Mouse (Mus musculus): ENCODE data around the gene Cdhr3.

Gene Cdhr3

DNA sequence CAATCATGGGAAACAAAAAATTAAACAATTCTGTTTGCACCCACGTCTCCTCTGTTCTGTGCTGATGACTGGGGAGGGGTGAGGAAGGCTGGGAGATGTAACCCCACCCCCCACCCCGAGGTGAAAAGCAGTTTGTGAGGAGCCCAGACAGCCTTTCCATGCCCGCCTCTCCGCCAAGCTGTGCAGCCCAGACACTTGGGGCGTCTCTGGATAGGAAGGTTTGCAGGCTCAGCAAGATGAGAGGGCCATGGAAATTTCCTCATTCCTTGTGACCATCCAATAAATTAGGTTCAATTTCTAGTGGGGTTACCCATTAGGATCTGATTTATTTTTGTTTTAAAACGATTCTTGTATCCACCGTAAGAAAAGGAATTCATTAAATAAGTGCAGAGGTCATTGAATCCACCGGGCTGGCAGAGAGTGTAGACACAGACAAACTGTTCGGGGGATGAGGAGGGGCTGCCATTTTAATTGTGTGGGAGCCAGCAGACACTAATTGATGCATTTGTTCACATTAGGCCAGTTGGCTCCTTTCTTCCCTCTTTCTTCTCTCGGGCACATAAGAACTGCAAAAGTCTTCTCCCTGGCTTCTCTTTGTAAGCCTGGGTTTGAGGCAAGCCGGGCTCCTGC, 57.5 kb downstream of the Cdhr3 start:
- DNase-seq (ENCODE audit: low spot score): no peak

DNA sequence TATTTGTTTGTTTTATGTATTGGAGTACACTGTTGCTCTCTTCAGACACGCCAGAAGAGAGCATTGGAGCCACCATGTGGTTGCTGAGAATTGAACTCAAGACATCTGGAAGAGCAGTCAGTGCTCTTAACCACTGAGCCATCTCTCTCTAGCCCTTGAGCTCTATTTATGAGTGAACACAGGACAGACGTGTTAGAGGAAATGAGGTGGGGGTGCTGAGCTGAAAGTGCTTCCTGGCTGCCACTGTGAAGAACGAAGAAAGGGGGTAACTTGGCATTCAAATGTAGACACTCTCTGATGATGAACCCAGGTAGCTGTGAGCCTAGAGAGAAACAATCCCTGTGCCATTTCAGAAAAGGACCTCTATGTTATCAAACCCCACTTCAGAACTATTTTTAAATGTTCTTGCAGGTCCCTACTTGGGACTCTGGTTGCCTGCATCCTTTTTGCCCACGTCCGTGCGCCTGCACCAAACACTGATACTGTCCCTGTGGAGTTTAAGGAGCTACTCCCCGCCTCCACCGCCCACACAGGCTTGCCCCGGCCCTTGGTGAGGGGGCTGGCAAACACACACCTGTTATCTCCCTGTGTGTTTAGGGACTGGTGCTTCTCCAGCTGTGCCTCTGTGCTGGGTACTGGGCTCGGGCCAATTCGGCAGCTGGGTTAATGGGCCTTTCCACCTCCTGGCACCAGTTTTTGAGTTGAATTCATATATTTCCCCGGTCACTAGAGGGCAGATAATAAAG, 58.2 kb downstream of the Cdhr3 start:
- no peak for DNase-seq (ENCODE audit: low spot score)

DNA sequence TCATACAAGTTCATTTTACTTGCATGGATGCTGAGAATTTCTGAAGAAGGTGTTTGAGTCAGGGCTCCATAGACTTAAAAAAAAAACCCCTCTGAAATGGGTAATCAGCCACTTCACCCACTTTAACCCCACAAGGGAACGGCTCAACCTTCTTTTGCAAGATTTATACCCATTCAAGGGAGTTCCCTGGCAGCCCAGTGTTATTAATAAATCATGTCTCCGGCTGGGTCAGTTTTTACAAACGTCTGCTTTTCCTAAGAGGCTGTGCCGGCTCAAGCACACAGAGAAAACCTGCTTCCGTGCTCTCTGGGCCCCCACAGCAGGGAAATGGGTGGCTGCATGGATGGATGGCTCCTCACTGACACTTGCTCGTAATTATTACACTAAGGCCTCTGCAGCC, 59.5 kb downstream of the Cdhr3 start:
- no peak for DNase-seq (ENCODE audit: low spot score)

DNA sequence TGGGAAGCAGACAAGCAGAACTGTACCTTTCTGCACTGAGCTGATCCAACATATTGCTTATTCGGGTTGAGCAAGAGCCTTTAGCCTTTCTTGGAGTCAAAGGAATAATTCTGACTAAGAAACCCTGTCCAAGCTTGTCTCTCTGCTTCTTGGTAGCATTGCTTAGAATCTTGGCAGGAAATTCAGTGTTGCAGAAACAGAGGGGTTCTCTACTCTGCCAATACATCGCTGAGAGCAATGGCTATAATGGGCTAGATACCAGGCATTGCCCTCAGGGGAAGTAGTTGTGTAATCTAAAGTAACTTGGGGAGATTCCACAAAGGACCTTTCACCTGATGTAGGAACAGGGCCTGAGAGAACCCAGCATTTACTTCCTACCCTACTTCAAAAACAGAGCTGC, 62.1 kb downstream of the Cdhr3 start:
- no peak for DNase-seq (ENCODE audit: low spot score)

DNA sequence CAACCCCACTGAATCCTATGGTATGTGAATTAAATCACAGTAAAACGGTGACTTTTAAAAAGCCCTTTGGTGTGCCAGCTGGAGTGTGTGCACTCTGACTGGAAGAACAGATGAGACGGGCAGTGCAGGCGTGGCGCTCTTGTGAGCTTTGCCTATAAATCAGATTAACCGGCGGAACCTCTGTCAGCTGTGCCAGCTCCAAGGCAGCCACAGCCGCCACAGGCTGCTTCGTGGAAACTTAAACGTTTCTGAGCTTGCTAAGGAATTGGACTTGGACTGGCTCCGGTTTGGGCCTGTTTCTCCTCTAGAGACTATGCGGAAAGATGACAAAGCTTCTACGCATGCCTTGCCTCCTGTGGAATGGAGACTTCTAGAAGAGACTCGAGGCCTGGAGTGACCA, 62.6 kb downstream of the Cdhr3 start:
- no peak for DNase-seq (ENCODE audit: low spot score)

DNA sequence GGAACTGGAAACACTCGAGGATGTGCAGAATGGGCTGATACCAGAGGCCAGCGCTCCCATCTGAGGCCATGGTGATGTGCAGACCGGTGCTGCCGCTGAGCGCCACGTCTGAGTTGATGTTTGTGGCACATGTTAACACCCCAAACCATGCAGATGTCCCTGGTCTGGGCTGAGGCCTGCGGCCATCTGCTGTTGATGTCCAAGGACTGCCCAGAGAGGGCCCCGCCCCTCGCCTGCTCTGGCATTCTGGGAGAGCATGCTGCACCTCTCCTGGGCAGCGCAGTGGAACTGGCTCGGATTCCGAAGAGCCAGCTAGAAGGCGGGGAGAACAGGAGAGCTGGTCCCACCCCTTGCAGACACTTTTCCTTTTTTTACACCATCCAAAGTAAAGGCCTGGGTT, 64.0 kb downstream of the Cdhr3 start:
- no peak for DNase-seq (ENCODE audit: low spot score)

DNA sequence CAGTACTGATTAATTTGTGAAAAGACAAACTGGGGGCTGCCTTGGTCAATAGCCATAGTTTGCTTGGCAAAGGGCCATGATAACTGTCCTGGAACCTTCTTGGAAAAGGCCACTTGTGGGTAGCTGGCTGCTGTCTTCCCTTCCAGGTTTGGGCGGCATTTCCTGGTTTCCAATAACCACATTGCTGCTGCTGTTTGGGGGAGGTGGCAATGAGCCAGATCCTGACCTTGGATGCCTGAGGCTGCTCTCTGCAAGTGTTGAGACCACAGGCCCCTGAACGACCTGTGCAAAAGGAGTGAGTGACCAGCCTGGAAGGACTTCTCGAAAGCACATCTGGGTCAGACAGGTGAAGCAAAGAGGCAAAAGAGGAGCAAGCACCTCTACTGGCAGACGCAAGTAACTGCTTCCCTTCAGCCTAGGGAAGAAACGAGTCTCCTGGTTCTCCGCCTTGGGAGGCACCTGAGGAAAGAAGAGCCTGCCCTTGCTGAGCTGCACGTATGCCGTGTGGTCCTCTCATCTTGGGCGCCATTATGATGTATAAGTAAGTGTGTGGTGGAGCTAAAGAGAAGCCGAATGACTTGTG, 64.5 kb downstream of the Cdhr3 start:
- DNase-seq (ENCODE audit: low spot score): no peak

DNA sequence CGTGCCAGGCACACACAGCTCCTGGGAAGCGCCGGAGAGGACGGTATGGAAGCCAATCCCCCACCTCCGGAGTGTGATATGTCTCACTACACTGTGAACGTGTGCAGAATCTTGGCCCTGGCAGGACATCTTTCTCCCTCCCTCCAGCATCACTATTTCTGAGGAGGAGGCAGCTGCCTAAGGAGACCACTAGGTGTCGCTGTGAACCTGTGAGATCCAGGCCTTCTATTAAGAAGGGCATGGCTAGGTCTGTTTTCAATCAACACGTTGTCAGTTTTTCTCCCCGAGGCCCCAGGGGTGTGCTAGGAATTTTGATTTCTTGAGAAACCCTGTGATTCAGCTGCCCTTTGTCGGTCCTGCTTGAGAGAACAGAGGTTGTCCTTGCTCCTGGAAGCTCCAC, 65.6 kb downstream of the Cdhr3 start:
- peak; percentile 44 for DNase-seq (ENCODE audit: low spot score)

DNA sequence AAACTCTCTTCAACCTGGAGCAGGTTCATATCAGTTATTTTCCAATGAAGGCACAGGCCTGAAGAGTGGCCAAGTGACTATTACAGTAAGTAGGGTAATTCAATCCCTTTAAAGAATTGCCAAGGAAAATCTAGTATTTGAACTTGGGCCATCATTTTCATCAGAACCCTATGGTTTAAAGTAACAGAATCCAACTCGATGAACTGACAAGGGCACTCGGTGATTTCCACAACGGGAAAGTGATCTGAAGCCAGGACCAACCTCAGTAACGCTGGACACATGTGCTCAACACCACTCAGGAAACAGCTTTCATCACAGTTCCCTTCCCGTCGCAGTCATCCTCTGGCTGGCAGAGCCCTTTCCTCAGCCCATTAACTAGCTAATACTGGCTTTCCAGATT, 68.2 kb downstream of the Cdhr3 start:
- no peak for DNase-seq (ENCODE audit: low spot score)

DNA sequence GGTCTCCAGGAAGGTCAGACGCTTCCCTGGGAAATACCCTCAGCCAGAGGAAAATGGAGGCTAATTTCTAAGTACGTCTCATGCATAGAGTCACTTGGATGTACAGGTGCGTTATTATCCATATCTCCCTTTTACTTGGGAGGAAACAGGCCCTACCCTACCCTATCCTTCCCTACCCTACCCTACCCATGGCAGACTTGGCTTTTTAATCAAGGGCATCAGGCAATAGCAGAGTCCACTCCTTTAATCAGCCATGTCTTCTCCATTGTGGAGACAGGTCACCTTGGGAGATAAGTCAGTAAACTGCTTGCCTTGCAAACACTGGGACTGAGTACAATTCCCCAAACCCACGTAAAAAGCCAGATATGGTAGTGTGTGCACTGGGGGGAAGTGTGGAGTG, 70.9 kb downstream of the Cdhr3 start:
- DNase-seq (ENCODE audit: low spot score): no peak

DNA sequence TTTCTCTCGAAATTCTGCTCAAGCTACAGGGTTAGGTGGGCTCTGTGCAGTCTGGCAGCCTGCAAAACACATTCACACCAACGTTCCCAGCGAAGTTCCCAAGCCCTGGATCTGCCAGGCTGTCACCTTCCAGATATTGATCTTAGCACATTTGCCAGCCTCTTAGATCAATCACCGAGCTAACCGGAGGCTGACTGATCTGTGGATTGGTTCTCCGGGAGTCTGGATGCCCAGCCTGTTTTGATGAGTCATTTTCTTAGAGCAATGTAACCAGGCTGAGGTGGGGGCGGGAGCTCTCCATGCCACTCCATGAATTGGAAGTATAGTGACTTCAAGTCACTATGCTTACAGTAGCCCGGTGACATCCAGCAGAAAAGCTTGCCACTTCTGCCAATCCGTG, 71.5 kb downstream of the Cdhr3 start:
- DNase-seq (ENCODE audit: low spot score): no peak

DNA sequence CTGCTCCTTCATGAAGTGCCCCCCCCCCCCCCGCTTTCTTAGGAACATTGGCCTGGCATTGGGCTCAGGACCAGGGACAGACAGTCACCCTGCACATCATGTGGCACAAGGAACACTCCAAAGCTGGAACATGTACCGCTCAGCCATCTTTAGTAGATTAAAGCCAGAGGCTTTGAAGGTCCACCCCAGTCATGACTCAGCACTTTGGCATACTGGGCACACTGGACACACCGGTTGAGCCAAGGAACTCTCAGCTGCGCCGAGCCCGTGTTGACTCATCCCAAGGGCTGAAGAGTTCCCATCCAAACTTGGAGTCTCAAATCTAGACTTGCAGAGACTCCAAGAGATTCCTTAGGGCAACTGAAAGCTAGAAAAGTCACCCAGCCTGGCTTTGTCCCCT, 72.7 kb downstream of the Cdhr3 start:
- DNase-seq (ENCODE audit: low spot score): peak; percentile 33

DNA sequence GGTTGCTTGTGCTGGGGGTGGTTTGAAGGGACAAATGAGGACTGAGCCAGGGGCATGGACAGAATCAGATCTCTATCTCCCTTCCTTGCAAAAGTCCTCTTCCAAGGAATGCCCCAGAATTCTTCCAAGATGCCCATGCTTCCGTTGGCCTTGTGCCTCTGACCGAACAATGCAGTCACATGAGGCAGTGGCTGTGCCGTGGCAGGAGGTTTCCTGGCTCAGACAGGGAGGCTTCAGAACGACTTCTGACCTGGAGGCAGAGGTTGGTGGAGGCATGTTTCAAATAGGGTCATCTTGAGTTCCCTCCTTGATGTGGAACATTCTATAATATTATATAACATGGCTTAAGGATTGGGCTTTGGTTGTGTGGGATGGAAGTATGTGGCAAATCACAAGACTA, 74.1 kb downstream of the Cdhr3 start:
- no peak for DNase-seq (ENCODE audit: low spot score)

DNA sequence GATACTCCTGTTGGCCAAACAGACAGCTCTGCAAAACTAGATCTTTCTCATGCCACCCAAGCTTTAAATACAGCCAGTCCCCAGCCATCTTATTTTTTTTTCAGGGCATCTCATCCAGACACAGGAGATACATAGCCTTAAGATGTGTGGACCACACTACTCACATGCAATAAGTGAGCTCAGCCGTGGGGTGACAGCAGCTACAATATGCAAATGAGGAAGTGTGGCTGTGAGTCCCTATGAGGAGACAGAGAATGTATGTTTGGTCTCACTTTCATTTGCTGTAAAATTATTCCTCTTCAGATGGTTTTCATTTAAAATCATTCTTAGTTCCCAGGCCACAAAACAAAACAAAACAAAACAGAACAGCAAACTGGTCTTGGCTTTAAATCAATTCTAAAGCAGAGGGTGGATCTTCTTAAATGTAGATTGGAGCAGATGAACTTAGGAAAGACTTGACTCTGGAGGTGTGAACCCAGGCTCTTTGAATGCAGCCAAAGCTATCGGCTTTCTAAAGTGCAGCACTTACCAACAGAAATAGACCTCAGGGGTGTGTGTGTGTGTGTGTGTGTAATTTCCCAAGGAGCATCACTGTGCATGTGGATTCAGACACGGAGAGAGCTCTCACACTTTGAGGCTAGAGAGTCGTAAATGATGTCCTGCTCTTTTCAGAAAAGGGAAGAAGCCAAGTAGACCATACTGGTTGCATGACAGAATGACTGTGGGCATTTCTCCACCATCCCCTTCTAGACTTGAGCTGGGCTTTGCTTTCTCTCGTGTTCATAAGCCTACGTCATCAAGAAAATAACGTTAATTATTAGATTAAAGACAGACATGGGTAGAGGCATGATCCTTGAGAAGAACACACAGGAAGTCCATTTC, 75.6 kb downstream of the Cdhr3 start:
- DNase-seq (ENCODE audit: low spot score): no peak

DNA sequence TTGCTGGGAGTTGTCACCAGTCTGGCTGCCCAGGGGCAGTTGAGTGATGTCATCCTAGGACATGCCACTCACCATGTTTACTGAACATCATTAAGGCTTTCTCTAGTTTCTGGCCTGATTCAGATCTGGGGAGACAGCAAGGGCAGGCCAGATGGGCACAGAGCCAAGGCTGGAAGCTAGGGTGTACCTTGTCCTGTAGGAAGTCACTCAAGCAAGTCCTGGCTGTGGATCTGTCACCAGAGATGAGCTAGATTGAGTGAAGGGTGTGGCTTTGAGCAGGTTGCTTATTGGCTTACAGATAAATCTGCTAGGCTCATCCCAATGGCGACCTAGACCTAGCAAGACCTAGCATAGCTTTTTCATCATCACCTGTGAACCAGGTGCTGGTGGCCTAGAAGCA, 77.6 kb downstream of the Cdhr3 start:
- DNase-seq (ENCODE audit: low spot score): no peak

DNA sequence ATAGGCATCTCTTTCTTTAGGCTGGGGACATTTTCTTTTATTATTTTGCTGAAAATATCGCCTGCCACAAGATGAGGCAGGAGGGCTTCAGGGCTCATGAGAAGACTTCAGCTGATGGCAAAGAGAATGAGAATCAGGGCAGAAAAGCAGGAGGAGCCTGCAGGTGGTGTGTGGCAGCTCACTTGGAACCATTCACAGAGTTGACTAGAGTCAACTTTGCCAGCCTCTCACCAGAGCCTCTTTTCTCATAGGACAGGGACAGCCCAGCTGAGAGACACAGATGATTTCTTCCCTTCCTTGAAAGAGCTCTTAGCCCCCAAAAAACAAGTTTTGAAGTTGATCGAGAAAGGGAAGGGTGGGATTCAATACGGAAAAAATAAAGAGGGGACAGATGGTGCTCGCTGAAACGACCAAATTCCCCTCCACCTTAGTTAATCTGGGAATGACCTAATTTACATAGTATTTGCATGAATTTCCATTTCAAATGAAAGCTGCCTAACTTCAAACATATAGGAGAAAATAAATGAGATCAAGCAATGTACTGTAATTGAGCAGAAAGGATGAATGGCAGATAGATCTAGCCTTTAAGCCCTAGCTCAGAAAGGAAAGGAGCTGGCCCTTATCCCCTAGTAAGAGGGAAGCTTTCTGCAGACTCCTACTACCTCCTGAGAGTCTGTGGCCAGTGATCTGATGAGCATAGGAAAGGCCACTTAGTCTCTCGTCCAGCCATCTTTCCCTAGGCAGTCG, 78.5 kb downstream of the Cdhr3 start:
- DNase-seq (ENCODE audit: low spot score): no peak

DNA sequence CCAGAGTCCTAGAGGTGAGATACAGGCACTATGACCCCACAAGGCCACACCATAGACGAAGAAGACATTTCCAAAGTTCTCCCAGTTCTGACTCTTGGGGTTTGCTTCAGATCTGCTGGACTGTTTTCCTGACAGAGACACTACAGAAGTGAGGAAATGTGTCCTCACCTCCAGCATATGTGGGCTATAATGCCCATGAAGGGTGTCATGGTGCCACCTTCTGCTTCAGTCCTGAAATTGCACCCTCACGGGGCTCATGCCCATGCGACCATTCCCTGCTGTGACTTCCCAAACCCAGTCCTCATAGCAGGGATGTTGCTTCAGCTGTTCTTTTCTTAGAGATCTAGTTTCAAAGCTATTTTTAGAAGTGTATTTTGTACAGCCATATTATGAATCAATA, 82.6 kb downstream of the Cdhr3 start:
- DNase-seq (ENCODE audit: low spot score): no peak

DNA sequence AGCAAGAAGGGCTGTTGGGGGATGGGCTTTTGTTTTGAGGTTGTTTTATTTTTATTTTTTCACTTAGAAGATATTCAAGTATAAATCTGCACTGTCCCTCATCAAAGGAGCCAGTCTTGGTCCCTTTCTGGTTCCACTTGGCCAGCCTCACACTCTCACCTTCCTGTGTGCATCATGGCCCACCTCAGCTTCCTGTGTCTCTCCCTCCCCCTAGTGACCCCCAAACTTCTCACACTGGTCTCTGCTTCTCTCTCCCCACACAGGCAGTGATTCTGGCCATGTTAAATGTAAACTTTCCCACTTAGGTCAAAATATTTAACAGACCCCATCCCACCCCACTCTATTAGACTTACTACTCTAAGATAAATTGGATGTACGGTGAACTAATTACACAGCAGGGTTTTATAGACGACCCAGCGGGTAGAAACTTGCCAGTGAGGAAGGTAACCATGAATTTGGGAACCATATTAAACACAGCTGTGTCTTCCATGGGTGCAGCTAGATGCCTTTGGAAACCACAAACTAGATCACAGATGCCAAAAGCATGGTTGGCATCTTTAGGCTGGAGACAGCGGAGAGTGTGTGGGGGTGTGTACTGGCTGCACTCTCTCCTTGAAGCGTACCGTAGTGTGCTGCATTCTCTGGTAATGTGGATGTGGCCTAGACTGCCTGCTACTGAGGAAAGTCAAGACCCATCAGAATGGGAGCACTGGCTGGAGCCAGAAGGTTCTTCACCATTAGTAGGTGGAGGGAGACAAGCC, 83.3 kb downstream of the Cdhr3 start:
- DNase-seq (ENCODE audit: low spot score): no peak

DNA sequence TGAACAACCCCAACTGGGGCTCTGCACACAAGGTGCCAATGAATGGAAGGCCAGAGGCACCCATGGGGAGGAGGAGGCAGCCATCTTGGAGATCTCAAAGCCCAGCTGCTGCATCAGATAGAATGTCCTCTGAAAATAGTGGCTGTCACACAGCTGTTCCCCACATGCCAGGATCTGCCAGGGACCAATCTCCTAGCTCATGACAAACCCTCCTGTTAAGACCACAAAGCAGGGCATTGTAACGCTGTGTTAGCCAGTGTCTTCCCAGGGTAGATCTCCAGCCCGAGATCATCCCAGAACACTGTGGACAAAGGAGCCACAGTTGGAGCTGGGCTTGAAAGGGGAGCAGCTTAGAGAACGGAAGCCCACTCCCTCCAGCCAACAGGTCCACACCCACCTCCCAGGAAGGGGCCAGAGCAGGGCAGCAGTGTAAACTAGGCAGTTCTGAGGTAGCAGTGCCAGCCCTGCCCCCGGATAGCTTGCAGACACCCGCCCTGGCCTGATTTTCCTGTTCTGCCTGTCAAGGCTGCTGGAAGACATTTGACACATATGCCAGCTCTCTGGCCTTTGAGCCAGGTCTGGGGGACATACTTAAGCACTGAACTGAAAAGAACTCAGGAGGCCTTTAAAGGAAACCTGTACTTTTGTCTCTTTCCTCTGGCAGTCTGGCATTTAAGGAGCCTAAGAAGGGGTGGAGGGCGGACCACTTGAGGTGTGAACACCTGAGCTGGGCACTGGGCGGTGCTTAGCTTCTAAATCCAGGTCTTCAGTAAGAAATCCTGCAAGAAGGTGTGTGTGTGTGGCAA, 84.2 kb downstream of the Cdhr3 start:
- no peak for DNase-seq (ENCODE audit: low spot score)

DNA sequence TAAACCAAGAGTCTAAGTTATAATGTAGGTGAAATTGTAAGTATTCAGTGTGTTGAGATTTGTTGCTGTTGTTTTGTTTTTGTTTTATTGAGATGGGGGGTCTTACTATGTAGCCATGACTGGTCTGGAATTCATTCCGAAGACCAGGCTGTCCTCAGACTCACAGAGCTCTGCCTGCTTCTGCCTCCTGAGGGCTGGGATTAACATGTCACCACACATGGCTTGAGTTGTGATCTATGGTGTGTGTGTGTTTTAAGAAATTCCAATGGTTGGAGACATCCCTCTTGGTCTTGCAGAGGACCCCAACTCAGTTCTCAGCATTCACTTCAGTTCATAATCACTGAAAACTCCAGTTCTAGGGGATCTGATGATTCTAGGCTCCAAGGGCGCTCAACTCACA, 85.5 kb downstream of the Cdhr3 start:
- DNase-seq (ENCODE audit: low spot score): no peak

Data from ovary, adult 18-20 months (tissue).